Mouse (Mus musculus) megakaryocyte, embryonic 14.5 days (primary cell): ENCODE data around the gene Parp16.

Source experiments
- FLI1 ChIP-seq: IDR thresholded peaks from 2 replicates; pipeline ENCODE4 v1.6.1; 2012; ENCODE audit warnings: low read length, inconsistent platforms, mixed read lengths
- GATA1 ChIP-seq: IDR thresholded peaks from 3 replicates; pipeline ENCODE4 v1.6.1; 2012; ENCODE audit warnings: mixed read lengths, low read length, inconsistent platforms, borderline replicate concordance

DNA sequence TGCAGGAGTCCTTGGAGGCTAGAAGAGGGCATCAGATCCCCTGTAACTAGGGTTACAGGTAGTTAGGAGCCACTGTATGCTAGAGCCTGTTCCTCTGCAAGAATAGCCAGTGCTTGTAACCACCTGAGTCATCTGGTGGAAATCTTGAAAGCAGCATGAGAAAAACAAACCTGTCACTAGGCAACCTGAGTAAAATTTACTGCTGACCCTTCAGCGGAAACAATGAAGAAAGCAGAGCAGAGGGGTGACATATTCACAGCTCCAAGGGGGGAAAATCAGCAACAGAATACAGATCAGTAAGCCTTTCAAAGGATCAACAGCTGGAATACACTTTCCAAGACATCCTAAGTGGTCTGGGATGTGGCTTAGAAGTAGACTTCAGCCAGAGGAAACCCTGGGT lies 16.4 kb downstream of the Parp16 start:
- TF ChIP-seq FLI1 (no peak), GATA1 (no peak)
